In genomic region chr11:103198911-103199803, GRCm38 (mm10) we compare ENCODE assay signal across 9 mouse cellular contexts. TPM values are rescaled to one million over a fixed set of nuclear protein-coding genes. Genes with fewer than 3 reads are reported as not detected.
A peak's percentile ranks its signal among the peaks of the same experiment; 100 is the strongest.
DNase-seq lines count a peak whose midpoint lies in the region; ATAC-seq and TF ChIP-seq lines count a peak whose summit lies in the region.
"Had no signal": no experiment of that assay in that cellular context is flagged by ENCODE, and none has a peak within 500 bp of the region (broad histone marks: within the 10 kb centered on the region; RNA-seq: fewer than 3 reads in every experiment).

No protein-coding gene starts in this region.

- no peak for TF ChIP-seq CTCF in ES-Bruce4 (IDR thresholded peaks at IDR 0.05; ENCODE audit: low read depth, low read length)

- H3K27ac ChIP-seq in ES-Bruce4 (ENCODE audit: insufficient read depth, low read length) = no peak overlapping the region
- peak overlapping the region; percentile 40 for H3K27ac ChIP-seq in forebrain, embryonic 10.5 days
- H3K27ac ChIP-seq in hindbrain, embryonic 10.5 days = peak overlapping the region; percentile 70; the same call in 1 of the 2 replicates
- H3K27ac ChIP-seq in midbrain, embryonic 12.5 days (replicated peaks) = no peak overlapping the region

- H3K9me3 ChIP-seq in ES-Bruce4 (replicated peaks; ENCODE audit: control insufficient read depth, insufficient read depth, low read length, poor library complexity, severe bottlenecking) = no peaks in the 10 kb centered on the region
- H3K9me3 ChIP-seq in forebrain, embryonic 10.5 days = no peaks in the 10 kb centered on the region
- H3K9me3 ChIP-seq in hindbrain, embryonic 10.5 days = no peaks in the 10 kb centered on the region
- H3K9me3 ChIP-seq in midbrain, embryonic 12.5 days = no peaks in the 10 kb centered on the region

- ATAC-seq in midbrain, embryonic 12.5 days (ENCODE audit: low FRiP score, low read depth) = no peak

- peak overlapping the region; percentile 67 for H3K4me2 ChIP-seq in midbrain, embryonic 12.5 days (replicated peaks)

- no peaks in the 10 kb centered on the region for H3K27me3 ChIP-seq in ES-Bruce4 (ENCODE audit: control insufficient read depth, insufficient read depth, low read length, poor library complexity, severe bottlenecking)
- peaks cover 88% of the 10 kb centered on the region for H3K27me3 ChIP-seq in forebrain, embryonic 10.5 days (ENCODE audit: poor library complexity, severe bottlenecking)
- peaks cover 84% of the 10 kb centered on the region for H3K27me3 ChIP-seq in hindbrain, embryonic 10.5 days (ENCODE audit: insufficient read depth, poor library complexity, severe bottlenecking)
- H3K27me3 ChIP-seq in midbrain, embryonic 12.5 days = peaks cover 81% of the 10 kb centered on the region

- 1% methylated on average over 59 of the region's 59 CpGs for WGBS in forebrain, embryonic 10.5 days
- under 1% methylated on average over 59 of the region's 59 CpGs for WGBS in hindbrain, embryonic 10.5 days
- WGBS in midbrain, embryonic 12.5 days = 2% methylated on average over 59 of the region's 59 CpGs

- peak; percentile 37 for TF ChIP-seq POLR2A in ES-Bruce4 (IDR thresholded peaks at IDR 0.05; ENCODE audit: insufficient read depth, low read length)

- H3K36me3 ChIP-seq in ES-Bruce4 (ENCODE audit: control insufficient read depth, insufficient read depth, low read length, poor library complexity, severe bottlenecking) = no peaks in the 10 kb centered on the region
- no peaks in the 10 kb centered on the region for H3K36me3 ChIP-seq in forebrain, embryonic 10.5 days (replicated peaks)
- H3K36me3 ChIP-seq in hindbrain, embryonic 10.5 days = no peaks in the 10 kb centered on the region
- H3K36me3 ChIP-seq in midbrain, embryonic 12.5 days = no peaks in the 10 kb centered on the region

- H3K9ac ChIP-seq in ES-Bruce4 (ENCODE audit: low read depth, poor library complexity, severe bottlenecking) = peak overlapping the region; percentile 62
- H3K9ac ChIP-seq in midbrain, embryonic 12.5 days (replicated peaks) = peak overlapping the region; percentile 51

- peak overlapping the region; percentile 88 for H3K4me3 ChIP-seq in ES-Bruce4 (ENCODE audit: low read depth, low read length)
- peak overlapping the region; percentile 59 for H3K4me3 ChIP-seq in forebrain, embryonic 10.5 days
- peak overlapping the region; percentile 58 for H3K4me3 ChIP-seq in hindbrain, embryonic 10.5 days
- H3K4me3 ChIP-seq in midbrain, embryonic 12.5 days = peak overlapping the region; percentile 45

- peak; percentile 72 to 79 for DNase-seq in adrenal gland, postnatal 36 days
- no peak for DNase-seq in forebrain, embryonic 10.5 days (ENCODE audit: extremely low spot score, low spot score)
- no peak for DNase-seq in hindbrain, embryonic 10.5 days (ENCODE audit: low spot score)
- DNase-seq in left cerebral cortex, adult 8-10 months (ENCODE audit: low spot score in 2 of 2) = peak; percentile 78 to 88
- peak; percentile 64 for DNase-seq in testis, postnatal 10 days (ENCODE audit: low spot score)
- no peak for DNase-seq in thymus, postnatal 25 days

- no peaks in the 10 kb centered on the region for H3K4me1 ChIP-seq in ES-Bruce4 (ENCODE audit: control insufficient read depth, insufficient read depth, low read length)
- H3K4me1 ChIP-seq in forebrain, embryonic 10.5 days = peaks cover 25% of the 10 kb centered on the region
- H3K4me1 ChIP-seq in hindbrain, embryonic 10.5 days (replicated peaks) = peaks cover 19% of the 10 kb centered on the region
- H3K4me1 ChIP-seq in midbrain, embryonic 12.5 days = peaks cover 22% of the 10 kb centered on the region

- no peak for TF ChIP-seq EP300 in ES-Bruce4 (IDR thresholded peaks at IDR 0.05; ENCODE audit: insufficient read depth, low read depth, low read length)

RNA-seq across cellular contexts. Expression of gene 1700023F06Rik, which starts 9.2 kb away (rescaled TPM):
- polyA plus RNA-seq in ES-Bruce4 (2011; ENCODE audit: insufficient read depth, insufficient read length, low read depth, missing spikeins) = 2.0 and 2.2 TPM in 2 replicates
- total RNA-seq in adrenal gland, postnatal 36 days (2021) = not detected
- 0.21 and 0.32 TPM in 2 replicates for polyA plus RNA-seq in forebrain, embryonic 10.5 days (2016; fragmentation: Nextera tagmentation; extraction: Ambion mirVana)
- polyA plus RNA-seq in hindbrain, embryonic 10.5 days (2016; fragmentation: Nextera tagmentation; extraction: Ambion mirVana) = 0.24 and 0.27 TPM in 2 replicates
- total RNA-seq in left cerebral cortex, adult 8-10 months (2022) = 1 to 10 TPM; 1.7 to 2.8 (median 2.3) TPM
- polyA plus RNA-seq in midbrain, embryonic 12.5 days (2016; fragmentation: Nextera tagmentation; extraction: Ambion mirVana) = not detected in 2 replicates
- total RNA-seq: liver, adult 2 months had no signal
- polyA plus RNA-seq: liver, adult 2 months had no signal

RNA-seq across cellular contexts. Expression of gene Spata32, which starts 19.1 kb away (rescaled TPM):
- not detected in 2 replicates for polyA plus RNA-seq in ES-Bruce4 (2011; ENCODE audit: insufficient read depth, insufficient read length, low read depth, missing spikeins)
- total RNA-seq in adrenal gland, postnatal 36 days (2021) = not detected
- polyA plus RNA-seq in forebrain, embryonic 10.5 days (2016; fragmentation: Nextera tagmentation; extraction: Ambion mirVana) = not detected in 2 replicates
- not detected in 2 replicates for polyA plus RNA-seq in hindbrain, embryonic 10.5 days (2016; fragmentation: Nextera tagmentation; extraction: Ambion mirVana)
- total RNA-seq in left cerebral cortex, adult 8-10 months (2022) = 1 to 10 TPM in 3 of 4 experiments, under 1 TPM in 1; 0.67 to 2.3 (median 1.5) TPM
- 0.21 TPM in 1 of 2 replicates, not detected in the other for polyA plus RNA-seq in midbrain, embryonic 12.5 days (2016; fragmentation: Nextera tagmentation; extraction: Ambion mirVana)
- total RNA-seq: liver, adult 2 months had no signal
- polyA plus RNA-seq: liver, adult 2 months had no signal

RNA-seq across cellular contexts. Expression of gene Fmnl1, which starts 28.2 kb away (rescaled TPM):
- polyA plus RNA-seq in ES-Bruce4 (2011; ENCODE audit: insufficient read depth, insufficient read length, low read depth, missing spikeins) = 1.7 and 4.9 TPM in 2 replicates
- 10 to 100 TPM; 16.4 to 17.3 TPM for total RNA-seq in adrenal gland, postnatal 36 days (2021)
- 0.47 and 0.81 TPM in 2 replicates for polyA plus RNA-seq in forebrain, embryonic 10.5 days (2016; fragmentation: Nextera tagmentation; extraction: Ambion mirVana)
- polyA plus RNA-seq in hindbrain, embryonic 10.5 days (2016; fragmentation: Nextera tagmentation; extraction: Ambion mirVana) = 0.72 and 1.5 TPM in 2 replicates
- total RNA-seq in left cerebral cortex, adult 8-10 months (2022) = 100 to 1,000 TPM in 3 of 4 experiments, 10 to 100 TPM in 1; 81.7 to 115 (median 108) TPM
- polyA plus RNA-seq in midbrain, embryonic 12.5 days (2016; fragmentation: Nextera tagmentation; extraction: Ambion mirVana) = 1.3 and 1.8 TPM in 2 replicates

Comparison
In these comparisons a context has a peak if more than half of its experiments do, and no peak if none do; other contexts are left out.
1. H3K27ac ChIP-seq: peak in forebrain, embryonic 10.5 days (single experiment) and hindbrain, embryonic 10.5 days (single experiment); none in ES-Bruce4 (single experiment) and midbrain, embryonic 12.5 days (single experiment).
2. DNase-seq: peak in adrenal gland, postnatal 36 days (2 of 2), left cerebral cortex, adult 8-10 months (2 of 2) and testis, postnatal 10 days (single experiment); none in forebrain, embryonic 10.5 days (single experiment), hindbrain, embryonic 10.5 days (single experiment) and thymus, postnatal 25 days (single experiment).
3. Peak in every context shown above with its lines, with median percentiles within 50 percentile points of each other: H3K4me3 ChIP-seq.